40 mouse cellular contexts compared by ENCODE assay signal in the genomic region with DNA sequence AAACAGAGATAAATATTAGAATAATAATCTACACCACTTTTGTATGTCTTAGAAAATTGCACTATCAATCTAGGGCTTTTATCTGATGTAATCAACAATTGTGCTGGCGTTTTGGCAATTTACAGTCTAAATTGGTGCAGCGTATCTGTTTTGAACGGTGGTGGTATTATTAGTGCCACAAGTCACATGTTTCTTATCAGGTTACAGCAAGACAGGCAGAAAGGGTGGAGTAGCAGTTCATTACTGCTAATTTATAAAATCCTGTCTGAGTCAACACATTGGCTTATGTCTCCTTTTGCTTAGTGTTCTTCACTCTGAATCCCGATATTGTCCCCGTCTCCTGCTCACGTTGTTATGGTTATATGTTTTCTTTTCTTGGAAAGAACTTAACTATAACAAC. TPM values are rescaled to one million over a fixed set of nuclear protein-coding genes. Genes with fewer than 3 reads are reported as not detected.
DNase-seq lines count a peak whose midpoint lies in the region; ATAC-seq and TF ChIP-seq lines count a peak whose summit lies in the region.
"Had no signal": no experiment of that assay in that cellular context is flagged by ENCODE, and none has a peak within 500 bp of the region (broad histone marks: within the 10 kb centered on the region; RNA-seq: fewer than 3 reads in every experiment).

No protein-coding gene starts in this region.

- H3K36me3 ChIP-seq in MEL (ENCODE audit: control insufficient read depth in 1 of 2, insufficient read depth in 2 of 2, low read length in 2 of 2) = peaks cover 0 to 7% of the 10 kb centered on the region in 2 experiments; a peak in 2 of 4 replicates
- no peaks in the 10 kb centered on the region for H3K36me3 ChIP-seq in liver, embryonic 14.5 days (replicated peaks; ENCODE audit: control insufficient read depth, insufficient read depth, low read depth)
- H3K36me3 ChIP-seq: embryonic facial prominence, embryonic 13.5 days; forebrain, embryonic 12.5 days; heart, embryonic 12.5 days; hindbrain, embryonic 15.5 days; neural tube, embryonic 12.5 days had no signal

- H3K4me2 ChIP-seq in liver, embryonic 14.5 days (ENCODE audit: low read depth) = no peak overlapping the region; the same call in 1 of the 2 replicates
- H3K4me2 ChIP-seq: embryonic facial prominence, embryonic 13.5 days; forebrain, embryonic 12.5 days; heart, embryonic 12.5 days; hindbrain, embryonic 15.5 days; lung, embryonic 14.5 days; midbrain, embryonic 11.5 days; neural tube, embryonic 12.5 days had no signal

- no peaks in the 10 kb centered on the region for H3K9me3 ChIP-seq in MEL (replicated peaks; ENCODE audit: insufficient read depth, low read length)
- H3K9me3 ChIP-seq in liver, embryonic 14.5 days (ENCODE audit: control insufficient read depth, low read length) = no peaks in the 10 kb centered on the region
- H3K9me3 ChIP-seq: embryonic facial prominence, embryonic 13.5 days; forebrain, embryonic 12.5 days; heart, embryonic 12.5 days; hindbrain, embryonic 15.5 days; neural tube, embryonic 12.5 days had no signal

- no peak for TF ChIP-seq RAD21 in MEL (IDR thresholded peaks at IDR 0.05; ENCODE audit: low read depth, low read length)

- peak; percentile 30 for DNase-seq in MEL (ENCODE audit: low read depth, low spot score)
- DNase-seq in liver, embryonic 14.5 days (ENCODE audit: low read depth in 3 of 3, low spot score in 3 of 3) = peak in 2 of 3 experiments; percentile 42
- no peak for DNase-seq in thymus, postnatal 14 days
- no peak for DNase-seq in heart, postnatal 25 days (ENCODE audit: low spot score)
- DNase-seq: adrenal gland, adult 8-10 months; cerebellum, adult 11 months; cerebellum, adult 9-10 months; cerebellum, postnatal 36 days; gastrocnemius, postnatal 25 days; heart, adult 11 months; kidney, adult 2 months; kidney, postnatal 36 days; left cerebral cortex, postnatal 4 days; lung, embryonic 14.5 days; lung, postnatal 14 days; right cerebral cortex, adult 18-20 months; spleen, adult 18-20 months; thymus, postnatal 36 days had no signal

- peak; percentile 66 to 74 for TF ChIP-seq EP300 in MEL (IDR thresholded peaks at IDR 0.05; ENCODE audit: low read depth in 1 of 2, low read length in 2 of 2)
- peak; percentile 64 for TF ChIP-seq EP300 in liver, embryonic 14.5 days (IDR thresholded peaks at IDR 0.05; ENCODE audit: low read depth)

- no peaks in the 10 kb centered on the region for H3K79me2 ChIP-seq in MEL (ENCODE audit: control insufficient read depth, insufficient read depth, low read length, poor library complexity)

- H3K27me3 ChIP-seq in MEL (ENCODE audit: control insufficient read depth in 1 of 2, insufficient read depth in 2 of 2, low read length in 2 of 2) = no peaks in the 10 kb centered on the region
- no peaks in the 10 kb centered on the region for H3K27me3 ChIP-seq in liver, embryonic 14.5 days (ENCODE audit: control insufficient read depth, insufficient read depth, low read length)
- H3K27me3 ChIP-seq: embryonic facial prominence, embryonic 13.5 days; forebrain, embryonic 12.5 days; heart, embryonic 12.5 days; hindbrain, embryonic 15.5 days; neural tube, embryonic 12.5 days had no signal

- H3K4me1 ChIP-seq in MEL (ENCODE audit: control insufficient read depth in 1 of 2, insufficient read depth in 2 of 2, low read length in 2 of 2) = peaks cover 4 to 5% of the 10 kb centered on the region in 2 experiments; a peak in 3 of 4 replicates
- H3K4me1 ChIP-seq in liver, embryonic 14.5 days (replicated peaks; ENCODE audit: control insufficient read depth in 2 of 2, insufficient read depth in 2 of 2, low read length in 1 of 2) = peaks cover 0 to 9% of the 10 kb centered on the region in 2 experiments; a peak in 2 of 4 replicates
- H3K4me1 ChIP-seq: embryonic facial prominence, embryonic 13.5 days; forebrain, embryonic 12.5 days; hindbrain, embryonic 15.5 days; neural tube, embryonic 12.5 days had no signal

- TF ChIP-seq CTCF in MEL (IDR thresholded peaks at IDR 0.05 in 2 of 3, conservative IDR thresholded peaks at IDR 0.05 in 1 of 3; ENCODE audit: control insufficient read depth in 1 of 3, insufficient read depth in 1 of 3, low read depth in 2 of 3, low read length in 3 of 3, poor library complexity in 1 of 3, severe bottlenecking in 1 of 3) = no peak
- no peak for TF ChIP-seq CTCF in liver, embryonic 14.5 days (IDR thresholded peaks at IDR 0.05; ENCODE audit: low read depth)

- H3K9ac ChIP-seq in MEL (ENCODE audit: control insufficient read depth, low read depth, low read length, poor library complexity, severe bottlenecking) = no peak overlapping the region
- H3K9ac ChIP-seq in liver, embryonic 14.5 days (replicated peaks) = no peak overlapping the region
- H3K9ac ChIP-seq: embryonic facial prominence, embryonic 13.5 days; forebrain, embryonic 12.5 days; heart, embryonic 12.5 days; hindbrain, embryonic 15.5 days; lung, embryonic 14.5 days; neural tube, embryonic 12.5 days had no signal

- no peak for TF ChIP-seq POLR2A in MEL (IDR thresholded peaks at IDR 0.05; ENCODE audit: control insufficient read depth in 1 of 2, insufficient read depth in 1 of 2, low read depth in 1 of 2, low read length in 2 of 2, poor library complexity in 1 of 2)

- peak; percentile 73 for ATAC-seq in common myeloid progenitor, adult 5-6 weeks (replicated peaks; ENCODE audit: low read depth, poor library complexity, severe bottlenecking)
- peak; percentile 85 for ATAC-seq in liver, embryonic 14.5 days (ENCODE audit: insufficient read depth)
- peak; percentile 92 for ATAC-seq in megakaryocyte-erythroid progenitor cell, adult 5-6 weeks (replicated peaks; ENCODE audit: low FRiP score, low TSS enrichment, poor library complexity, severe bottlenecking)
- ATAC-seq in inflammation-experienced regulatory T-cells, adult 6 months = no peak
- ATAC-seq: midbrain, embryonic 16.5 days had no signal

- intact Hi-C loops in heart, postnatal 25 days (cut with DNase I) = no loop called here

- no peak overlapping the region for H3K27ac ChIP-seq in MEL (ENCODE audit: control insufficient read depth, low read depth, low read length)
- H3K27ac ChIP-seq in liver, embryonic 14.5 days = no peak overlapping the region
- H3K27ac ChIP-seq: embryonic facial prominence, embryonic 13.5 days; forebrain, embryonic 12.5 days; hindbrain, embryonic 15.5 days; layer of hippocampus, adult 2 months; neural tube, embryonic 12.5 days had no signal

- WGBS in liver, embryonic 14.5 days (ENCODE audit: insufficient replicate concordance) = 25% methylated on average over 6 of the region's 6 CpGs

- no peak overlapping the region for H3K4me3 ChIP-seq in MEL (ENCODE audit: control insufficient read depth in 1 of 2, insufficient read depth in 1 of 2, low read depth in 2 of 2, low read length in 2 of 2)
- H3K4me3 ChIP-seq in liver, embryonic 14.5 days (ENCODE audit: insufficient read depth in 1 of 2, low read depth in 2 of 2, low read length in 2 of 2) = no peak overlapping the region
- H3K4me3 ChIP-seq: embryonic facial prominence, embryonic 13.5 days; erythroblast, embryonic 14.5 days; forebrain, embryonic 12.5 days; heart, embryonic 12.5 days; hindbrain, embryonic 15.5 days; layer of hippocampus, adult 2 months; myocyte; neural tube, embryonic 12.5 days had no signal

TF ChIP-seq in MEL, 35 proteins besides CTCF, POLR2A, EP300 and RAD21:
- TF ChIP-seq RCOR1 (IDR thresholded peaks at IDR 0.05; ENCODE audit: low read depth, low read length) (peak; percentile 50), ZMIZ1 (IDR thresholded peaks at IDR 0.05; ENCODE audit: low read depth, low read length) (no peak), MEF2A (IDR thresholded peaks at IDR 0.05; ENCODE audit: extremely low read depth, insufficient replicate concordance, low read depth, low read length, poor library complexity, severe bottlenecking) (peak; percentile 78; the same call in 1 of the 2 replicates), NELFE (IDR thresholded peaks at IDR 0.05; ENCODE audit: low read depth, low read length) (no peak), MYC (IDR thresholded peaks at IDR 0.05; ENCODE audit: low read depth, low read length) (no peak), ETS1 (IDR thresholded peaks at IDR 0.05; ENCODE audit: low read depth, low read length) (peak; percentile 67), USF2 (IDR thresholded peaks at IDR 0.05; ENCODE audit: borderline replicate concordance in 1 of 2, insufficient read depth in 1 of 2, low read depth in 1 of 2, low read length in 2 of 2) (0 out of 4 replicates have a peak, but pooled peaks of 1 of the 2 experiments have one; percentile 10), ELF1 (IDR thresholded peaks at IDR 0.05; ENCODE audit: low read depth, low read length) (no peak), TAL1 (IDR thresholded peaks at IDR 0.05; ENCODE audit: low read length) (peak; percentile 14; the same call in 1 of the 2 replicates), TCF12 (IDR thresholded peaks at IDR 0.05; ENCODE audit: low read depth, low read length) (peak; percentile 53; the same call in 1 of the 2 replicates), BHLHE40 (IDR thresholded peaks at IDR 0.05; ENCODE audit: borderline replicate concordance, low read depth, low read length) (peak; percentile 47; the same call in 1 of the 2 replicates), HCFC1 (IDR thresholded peaks at IDR 0.05; ENCODE audit: low read depth, low read length) (no peak), MXI1 (IDR thresholded peaks at IDR 0.05; ENCODE audit: low read depth, low read length) (peak; percentile 50; the same call in 1 of the 2 replicates), SIN3A (IDR thresholded peaks at IDR 0.05; ENCODE audit: low read length) (0 out of 2 replicates have a peak, but pooled peaks have one; percentile 30), POLR2AphosphoS5 (IDR thresholded peaks at IDR 0.05; ENCODE audit: borderline replicate concordance, low read depth, low read length) (no peak), GATA1 (IDR thresholded peaks at IDR 0.05; ENCODE audit: low read depth, low read length) (peak; percentile 73), USF1 (IDR thresholded peaks at IDR 0.05; ENCODE audit: low read depth, low read length) (peak; percentile 76)

RNA-seq across cellular contexts. Expression of gene 4933425L06Rik, which starts 48.2 kb away (rescaled TPM):
- not detected in 2 replicates for total RNA-seq in MEL (2012; rRNA removed)
- polyA plus RNA-seq in MEL (2012; ENCODE audit: insufficient read depth in 1 of 2, insufficient read length in 2 of 2, low read depth in 1 of 2, low replicate concordance in 2 of 2, missing spikeins in 1 of 2) = not detected
- total RNA-seq in common myeloid progenitor, adult 5-6 weeks (2017) = not detected in 2 replicates
- polyA plus RNA-seq in liver, embryonic 14.5 days (2012; rRNA removed) = not detected in 2 replicates
- not detected in 2 replicates for polyA plus RNA-seq in liver, embryonic 14.5 days (2014; fragmentation: Nextera tagmentation; extraction: Ambion mirVana)
- total RNA-seq in megakaryocyte-erythroid progenitor cell, adult 5-6 weeks (2014; fragmentation: Nextera tagmentation) = not detected in 2 replicates
- total RNA-seq in megakaryocyte-erythroid progenitor cell, adult 5-6 weeks (2017) = not detected in 2 replicates
- total RNA-seq in heart, postnatal 25 days (2021) = not detected
- polyA plus RNA-seq in inflammation-experienced regulatory T-cells, adult 6 months (2017; shearing (Covaris generic)) = not detected
- total RNA-seq: adrenal gland, adult 8-10 months; adrenal gland, postnatal 4 days; gastrocnemius, adult 18-20 months; gastrocnemius, postnatal 25 days; hematopoietic stem cell, adult 5-6 weeks; layer of hippocampus, adult 2 months; layer of hippocampus, postnatal 25 days; left cerebral cortex, postnatal 4 days had no signal
- polyA plus RNA-seq: embryonic facial prominence, embryonic 13.5 days; erythroblast, embryonic 14.5 days; forebrain, embryonic 12.5 days; heart, embryonic 12.5 days; heart, postnatal 0 days; hindbrain, embryonic 15.5 days; intestine, embryonic 14.5 days; kidney, adult 2 months; kidney, embryonic 16.5 days; limb, embryonic 14.5 days; lung, embryonic 14.5 days; midbrain, embryonic 11.5 days; midbrain, embryonic 16.5 days; myocyte; neural tube, embryonic 12.5 days; stomach, embryonic 16.5 days had no signal

Comparison
In these comparisons a context has a peak if more than half of its experiments do, and no peak if none do; other contexts are left out.
1. DNase-seq: peak in MEL (single experiment) and liver, embryonic 14.5 days (2 of 3); none in thymus, postnatal 14 days (single experiment) and heart, postnatal 25 days (single experiment).